Mouse (Mus musculus) stomach, embryonic 14.5 days (tissue): ENCODE measurements around the gene Arhgef25. TPM values are rescaled to one million over a fixed set of nuclear protein-coding genes. Genes with fewer than 3 reads are reported as not detected.
"Not testable (repeated sequence)": the region's sequence is repeated elsewhere in the genome, so short reads cannot be mapped to it uniquely, and the experiment has no call there.

Source experiments
- ATAC-seq: fragments of 200-750 bp; cut with Nextera tagmentation; 2 replicates; pipeline ENCODE4 v1.8.0; 2017; ENCODE audit warnings: low read depth, moderate TSS enrichment; ENCODE audit not compliant: insufficient number of reproducible peaks, insufficient read depth, low FRiP score
- H3K27ac ChIP-seq: fragments of 300-500 bp; sonication (generic); 2 replicates; pipeline ENCODE4 v1.5.1; 2014; ENCODE audit warnings: mild to moderate bottlenecking, low read length, moderate library complexity, mixed read lengths
- H3K27me3 ChIP-seq: fragments of 300-500 bp; sonication (generic); 2 replicates; pipeline ENCODE4 v1.6.1; 2014; ENCODE audit warnings: low read length, control low read depth, mixed read lengths; ENCODE audit not compliant: control insufficient read depth, insufficient read depth
- H3K36me3 ChIP-seq: fragments of 300-500 bp; sonication (generic); 2 replicates; pipeline ENCODE4 v1.6.1; 2014; ENCODE audit warnings: mild to moderate bottlenecking, control low read depth, low read length, moderate library complexity, mixed read lengths; ENCODE audit not compliant: control insufficient read depth, insufficient read depth
- H3K4me1 ChIP-seq: fragments of 300-500 bp; sonication (generic); 2 replicates; pipeline ENCODE4 v1.6.1; 2014; ENCODE audit warnings: low read length, control low read depth, mixed read lengths; ENCODE audit not compliant: control insufficient read depth, insufficient read depth
- H3K4me2 ChIP-seq: fragments of 300-500 bp; sonication (generic); replicated peaks from 2 replicates; pipeline ENCODE4 v1.6.1; 2014; ENCODE audit warnings: low read depth, low read length, control low read depth
- H3K4me3 ChIP-seq: fragments of 300-500 bp; sonication (generic); 2 replicates; pipeline ENCODE4 v1.5.1; 2014; ENCODE audit warnings: low read depth, low read length, control low read depth
- H3K9ac ChIP-seq: fragments of 300-500 bp; sonication (generic); replicated peaks from 2 replicates; pipeline ENCODE4 v1.6.1; 2014; ENCODE audit warnings: low read depth, mild to moderate bottlenecking, control low read depth, low read length, moderate library complexity, mixed read lengths
- H3K9me3 ChIP-seq: fragments of 300-500 bp; sonication (generic); 2 replicates; pipeline ENCODE4 v1.6.1; 2016; ENCODE audit warnings: low read depth, low read length, control low read depth; ENCODE audit not compliant: control insufficient read depth
- WGBS: fragments of 180-500 bp; shearing (Covaris S2); extraction: QIAGEN DNeasy Blood & Tissue Kit; methylation state at CpG from one replicate; pipeline ENCODE4 v1.1.7; 2014; 5-methylcytosine and 5-hydroxymethylcytosine counted together
- polyA plus RNA-seq: library from polyadenylated mRNA; unstranded; fragments of >200 nt; fragmentation: Nextera tagmentation; extraction: Ambion mirVana; gene quantifications from 2 replicates; pipeline ENCODE4 v1.2.1, GENCODE M21; 2014

Gene Arhgef25
- polyA plus RNA-seq, 1 experiment from 2014 or later, result 71.1 TPM

GRCm38 (mm10) chr10:127194428-127195327 is 4.8 kb upstream of the Arhgef25 start:
- H3K4me1 ChIP-seq, result peaks cover 24% of the 10 kb centered on the region; the same call in 1 of the 2 replicates
- peak overlapping the region; percentile 91 for H3K27ac ChIP-seq
- H3K27me3 ChIP-seq, result no peaks in the 10 kb centered on the region
- H3K9ac ChIP-seq, result peak overlapping the region; percentile 90
- WGBS, result 10% methylated on average over 22 of the region's 22 CpGs
- H3K4me3 ChIP-seq, result peak overlapping the region; percentile 94
- no peaks in the 10 kb centered on the region for H3K9me3 ChIP-seq
- H3K4me2 ChIP-seq, result peak overlapping the region; percentile 91
- peak; percentile 28; the same call in 1 of the 2 replicates for ATAC-seq
- H3K36me3 ChIP-seq, result peaks cover 9% of the 10 kb centered on the region

- WGBS, result 79% methylated on average over 9 of the region's 9 CpGs
- H3K27ac ChIP-seq, result no peak overlapping the region
- no peaks in the 10 kb centered on the region for H3K27me3 ChIP-seq
- peaks cover 29% of the 10 kb centered on the region; the same call in 1 of the 2 replicates for H3K4me1 ChIP-seq
- H3K4me2 ChIP-seq, result no peak overlapping the region
- no peaks in the 10 kb centered on the region; the same call in 1 of the 2 replicates for H3K36me3 ChIP-seq
- no peaks in the 10 kb centered on the region for H3K9me3 ChIP-seq
- no peak overlapping the region for H3K4me3 ChIP-seq
- no peak overlapping the region for H3K9ac ChIP-seq
- ATAC-seq, result no peak
Measured at GRCm38 (mm10) chr10:127193011-127193410, 3.1 kb upstream of the Arhgef25 start.

- H3K4me2 ChIP-seq, ATAC-seq, H3K27me3 ChIP-seq, H3K9ac ChIP-seq, H3K4me3 ChIP-seq, H3K36me3 ChIP-seq, H3K27ac ChIP-seq, H3K9me3 ChIP-seq: not testable (repeated sequence)
- WGBS, result 74% methylated on average over 1 of the region's 1 CpGs
- peaks cover 32% of the 10 kb centered on the region; the same call in 1 of the 2 replicates for H3K4me1 ChIP-seq
Measured at GRCm38 (mm10) chr10:127192057-127192328, 2.1 kb upstream of the Arhgef25 start.

- no peaks in the 10 kb centered on the region for H3K27me3 ChIP-seq
- WGBS, result 82% methylated on average over 19 of the region's 19 CpGs
- H3K36me3 ChIP-seq, result no peaks in the 10 kb centered on the region; the same call in 1 of the 2 replicates
- H3K9me3 ChIP-seq, result no peaks in the 10 kb centered on the region
- H3K9ac ChIP-seq, result no peak overlapping the region
- H3K27ac ChIP-seq, result no peak overlapping the region; the same call in 1 of the 2 replicates
- no peak for ATAC-seq
- peaks cover 28% of the 10 kb centered on the region; the same call in 1 of the 2 replicates for H3K4me1 ChIP-seq
- no peak overlapping the region for H3K4me3 ChIP-seq
- H3K4me2 ChIP-seq, result no peak overlapping the region
Measured at GRCm38 (mm10) chr10:127191191-127192056, 1.5 kb upstream of the Arhgef25 start.

GRCm38 (mm10) chr10:127190398-127191190 is 711 bp upstream of the Arhgef25 start:
- 45% methylated on average over 14 of the region's 14 CpGs for WGBS
- H3K4me1 ChIP-seq, result peaks cover 26% of the 10 kb centered on the region; the same call in 1 of the 2 replicates
- no peaks in the 10 kb centered on the region for H3K9me3 ChIP-seq
- H3K27me3 ChIP-seq, result no peaks in the 10 kb centered on the region
- H3K4me3 ChIP-seq, result peak overlapping the region; percentile 62
- ATAC-seq, result no peak
- H3K36me3 ChIP-seq, result no peaks in the 10 kb centered on the region; the same call in 1 of the 2 replicates
- peak overlapping the region; percentile 93 for H3K4me2 ChIP-seq
- H3K9ac ChIP-seq, result peak overlapping the region; percentile 68; the same call in 1 of the 2 replicates
- peak overlapping the region; percentile 94 for H3K27ac ChIP-seq

GRCm38 (mm10) chr10:127189116-127189650 is 700 bp downstream of the Arhgef25 start:
- H3K4me1 ChIP-seq, result peaks cover 17% of the 10 kb centered on the region; the same call in 1 of the 2 replicates

GRCm38 (mm10) chr10:127188465-127189115 is 1.3 kb downstream of the Arhgef25 start:
- Histone ChIP-seq H3K4me3 (peak overlapping the region; percentile 62), H3K9me3 (no peaks in the 10 kb centered on the region), H3K9ac (peak overlapping the region; percentile 68), H3K27ac (peak overlapping the region; percentile 94), H3K27me3 (no peaks in the 10 kb centered on the region), H3K4me2 (peak overlapping the region; percentile 93), H3K4me1 (peaks cover 16% of the 10 kb centered on the region; the same call in 1 of the 2 replicates), H3K36me3 (peaks cover 2% of the 10 kb centered on the region; the same call in 1 of the 2 replicates)
- WGBS, result 1% methylated on average over 45 of the region's 46 CpGs
- peak; percentile 82 for ATAC-seq

More at GRCm38 (mm10) chr10:127189116-127189650, 700 bp downstream of the Arhgef25 start:
- Histone ChIP-seq H3K9me3 (no peaks in the 10 kb centered on the region), H3K27ac (peak overlapping the region; percentile 94), H3K4me2 (peak overlapping the region; percentile 93), H3K9ac (peak overlapping the region; percentile 68), H3K36me3 (peaks cover 2% of the 10 kb centered on the region; the same call in 1 of the 2 replicates), H3K4me3 (peak overlapping the region; percentile 62), H3K27me3 (no peaks in the 10 kb centered on the region)
- ATAC-seq, result peak; percentile 11; the same call in 1 of the 2 replicates
- 2% methylated on average over 26 of the region's 26 CpGs for WGBS
